Mouse (Mus musculus): ENCODE measurements around the gene Trappc6b. TPM values are rescaled to one million over a fixed set of nuclear protein-coding genes. Genes with fewer than 3 reads are reported as not detected.

The Trappc6b gene
- 67.6 and 69.9 TPM in 2 replicates for polyA plus RNA-seq (2016; fragmentation: Nextera tagmentation; extraction: Ambion mirVana)

- no peaks in the 10 kb centered on the region for H3K9me3 ChIP-seq
- H3K4me3 ChIP-seq = peak within 1 kb of the TSS; percentile 84
- H3K27ac ChIP-seq (replicated peaks) = peak within 1 kb of the TSS; percentile 96
- peaks cover 17% of the 10 kb centered on the region for H3K4me1 ChIP-seq
- H3K36me3 ChIP-seq (replicated peaks) = peaks cover 32% of the 10 kb centered on the region
- DNase-seq (ENCODE audit: low spot score) = peak; percentile 89
- whole genome bisulfite sequencing = under 1% methylated on average over 49 of the region's 49 CpGs
- no peaks in the 10 kb centered on the region for H3K27me3 ChIP-seq (replicated peaks; ENCODE audit: low read depth, poor library complexity, severe bottlenecking)
These were observed at the start of gene Trappc6b for GRCm38 (mm10) chr12:59060993-59061595. Trappc6b (minus strand) TSS chr12:59061472.

GRCm38 (mm10) chr12:59107926-59108325 is 46.7 kb upstream of the Trappc6b start:
- Histone ChIP-seq H3K27ac (replicated peaks) (no peak overlapping the region), H3K36me3 (replicated peaks) (no peaks in the 10 kb centered on the region), H3K9me3 (no peaks in the 10 kb centered on the region), H3K4me1 (no peaks in the 10 kb centered on the region), H3K27me3 (replicated peaks; ENCODE audit: low read depth, poor library complexity, severe bottlenecking) (no peaks in the 10 kb centered on the region), H3K4me3 (no peak overlapping the region)
- WGBS = 88% methylated on average over 4 of the region's 4 CpGs
- no peak for DNase-seq (ENCODE audit: low spot score)

- H3K4me3 ChIP-seq = no peak overlapping the region
- H3K27ac ChIP-seq (replicated peaks) = no peak overlapping the region
- 90% methylated on average over 5 of the region's 5 CpGs for WGBS
- H3K4me1 ChIP-seq = no peaks in the 10 kb centered on the region
- no peaks in the 10 kb centered on the region for H3K9me3 ChIP-seq
- no peaks in the 10 kb centered on the region for H3K36me3 ChIP-seq (replicated peaks)
- H3K27me3 ChIP-seq (replicated peaks; ENCODE audit: low read depth, poor library complexity, severe bottlenecking) = no peaks in the 10 kb centered on the region
- no peak for DNase-seq (ENCODE audit: low spot score)
These were observed 45.2 kb upstream of the Trappc6b start for GRCm38 (mm10) chr12:59106491-59106890.

- no peak for DNase-seq (ENCODE audit: low spot score)
- no peaks in the 10 kb centered on the region for H3K9me3 ChIP-seq
- H3K36me3 ChIP-seq (replicated peaks) = no peaks in the 10 kb centered on the region
- H3K27ac ChIP-seq (replicated peaks) = no peak overlapping the region
- no peaks in the 10 kb centered on the region for H3K4me1 ChIP-seq
- WGBS = 87% methylated on average over 6 of the region's 6 CpGs
- H3K27me3 ChIP-seq (replicated peaks; ENCODE audit: low read depth, poor library complexity, severe bottlenecking) = no peaks in the 10 kb centered on the region
- no peak overlapping the region for H3K4me3 ChIP-seq
These were observed 44.6 kb upstream of the Trappc6b start for GRCm38 (mm10) chr12:59105914-59106313.

DNA sequence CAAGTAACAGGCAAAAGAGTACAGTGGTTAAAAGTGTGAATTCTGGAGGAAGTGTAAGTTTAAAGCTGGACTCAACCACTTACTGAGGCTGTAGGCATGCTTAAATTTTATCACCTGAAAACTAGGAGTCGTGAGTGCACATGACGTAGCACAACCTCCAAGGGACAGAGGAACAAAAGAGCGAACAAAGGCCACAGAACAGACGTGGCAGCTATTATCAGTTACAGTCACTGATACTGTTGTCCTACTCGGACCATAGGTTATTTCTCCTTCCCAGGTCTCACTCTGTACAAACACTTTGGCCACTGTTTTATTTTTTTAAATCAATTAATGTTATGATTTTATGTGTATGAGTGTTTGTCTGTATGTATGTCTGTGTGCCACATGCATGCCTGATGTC is 43.5 kb upstream of the Trappc6b start:
- DNase-seq (ENCODE audit: low spot score) = no peak
- 83% methylated on average over 5 of the region's 5 CpGs for WGBS

DNA sequence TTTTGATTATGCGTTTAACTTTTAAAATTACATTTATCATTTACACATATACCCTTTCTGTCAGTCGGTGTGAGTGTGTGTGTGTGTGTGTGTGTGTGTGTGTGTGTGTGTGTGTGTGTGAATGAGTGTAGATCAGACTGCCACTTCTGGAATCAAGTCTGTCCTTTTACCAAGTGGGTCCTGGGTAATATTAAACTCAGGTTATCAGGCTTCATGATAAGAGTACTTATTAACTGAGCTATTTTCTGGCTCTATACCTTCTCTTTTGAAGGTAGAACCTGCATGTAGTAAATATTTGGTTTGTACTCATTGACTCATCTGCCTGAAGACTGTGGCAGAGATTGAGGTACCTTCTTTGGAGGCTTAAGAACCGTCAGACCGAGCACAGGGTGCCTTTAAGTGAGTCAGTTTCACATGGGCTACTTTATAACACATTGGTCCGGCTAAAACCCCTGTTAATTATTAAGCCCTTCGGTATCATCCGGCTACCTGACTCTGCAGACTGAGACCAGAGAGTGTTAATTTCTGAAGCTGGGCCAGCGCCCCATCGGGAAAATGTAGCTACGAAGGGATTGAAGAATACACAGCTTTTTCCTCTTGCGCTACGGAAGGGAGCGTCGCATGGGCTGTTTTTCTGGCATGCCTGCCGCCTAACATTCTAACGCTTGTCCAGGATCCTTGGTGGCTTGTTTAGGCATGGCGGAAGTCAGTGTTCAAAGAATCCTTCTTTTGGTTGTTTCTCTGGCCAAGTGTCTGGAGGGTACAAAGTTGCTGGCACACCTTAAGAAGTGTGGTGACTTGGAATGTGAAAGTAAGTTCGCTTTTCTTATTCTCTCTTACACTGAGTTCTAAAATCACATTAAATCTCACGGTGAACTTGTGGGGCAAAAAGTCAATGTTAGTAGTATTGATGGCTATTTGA is 34.1 kb upstream of the Trappc6b start, which contains the start of gene Mia2:
TSS of gene Mia2 (plus strand) at position 696 of the 922 bp plus-strand sequence.
- Histone ChIP-seq H3K27me3 (replicated peaks; ENCODE audit: low read depth, poor library complexity, severe bottlenecking) (no peaks in the 10 kb centered on the region), H3K36me3 (replicated peaks) (no peaks in the 10 kb centered on the region), H3K4me3 (no peak within 1 kb of the TSS), H3K4me1 (no peaks in the 10 kb centered on the region), H3K27ac (replicated peaks) (no peak within 1 kb of the TSS), H3K9me3 (no peaks in the 10 kb centered on the region)
- 85% methylated on average over 19 of the region's 19 CpGs for WGBS
- DNase-seq (ENCODE audit: low spot score) = no peak

More for the DNA sequence above, 43.5 kb upstream of the Trappc6b start:
- Histone ChIP-seq H3K36me3 (replicated peaks) (no peaks in the 10 kb centered on the region), H3K9me3 (no peaks in the 10 kb centered on the region), H3K27ac (replicated peaks) (no peak overlapping the region), H3K27me3 (replicated peaks; ENCODE audit: low read depth, poor library complexity, severe bottlenecking) (no peaks in the 10 kb centered on the region), H3K4me3 (no peak overlapping the region), H3K4me1 (no peaks in the 10 kb centered on the region)

GRCm38 (mm10) chr12:59093543-59093942 is 32.3 kb upstream of the Trappc6b start:
- WGBS = 58% methylated on average over 2 of the region's 2 CpGs
- no peak overlapping the region for H3K27ac ChIP-seq (replicated peaks)

GRCm38 (mm10) chr12:59086171-59086570 is 24.9 kb upstream of the Trappc6b start:
- no peak for DNase-seq (ENCODE audit: low spot score)
- H3K4me3 ChIP-seq = no peak overlapping the region
- WGBS = 85% methylated on average over 5 of the region's 5 CpGs
- no peak overlapping the region for H3K27ac ChIP-seq (replicated peaks)
- H3K4me1 ChIP-seq = no peaks in the 10 kb centered on the region
- H3K27me3 ChIP-seq (replicated peaks; ENCODE audit: low read depth, poor library complexity, severe bottlenecking) = no peaks in the 10 kb centered on the region
- H3K9me3 ChIP-seq = no peaks in the 10 kb centered on the region
- H3K36me3 ChIP-seq (replicated peaks) = no peaks in the 10 kb centered on the region

More at GRCm38 (mm10) chr12:59093543-59093942, 32.3 kb upstream of the Trappc6b start:
- Histone ChIP-seq H3K4me1 (no peaks in the 10 kb centered on the region), H3K27me3 (replicated peaks; ENCODE audit: low read depth, poor library complexity, severe bottlenecking) (no peaks in the 10 kb centered on the region), H3K4me3 (no peak overlapping the region), H3K9me3 (no peaks in the 10 kb centered on the region), H3K36me3 (replicated peaks) (no peaks in the 10 kb centered on the region)
- DNase-seq (ENCODE audit: low spot score) = no peak

DNA sequence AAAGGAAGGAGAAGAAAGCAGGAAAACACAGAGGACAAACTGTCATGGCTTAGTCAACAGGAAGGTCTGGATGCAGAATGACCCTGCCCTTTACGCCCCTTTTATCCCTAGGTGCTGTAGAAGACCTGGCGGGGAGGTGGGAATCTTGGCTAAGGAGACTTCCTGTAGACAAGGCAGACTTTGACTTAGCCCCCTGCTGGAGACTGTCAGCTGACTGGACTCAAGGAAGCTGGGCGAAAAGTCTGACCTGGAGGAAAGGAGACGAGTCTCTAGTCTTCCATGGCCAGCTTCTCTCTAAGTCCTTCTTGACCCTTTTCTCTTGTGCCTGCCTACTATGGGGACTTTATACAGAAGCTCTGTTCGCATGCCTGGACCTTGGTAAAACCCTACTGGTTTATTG is 23.2 kb upstream of the Trappc6b start:
- Histone ChIP-seq H3K4me3 (no peak overlapping the region), H3K9me3 (no peaks in the 10 kb centered on the region), H3K27me3 (replicated peaks; ENCODE audit: low read depth, poor library complexity, severe bottlenecking) (no peaks in the 10 kb centered on the region), H3K4me1 (no peaks in the 10 kb centered on the region), H3K36me3 (replicated peaks) (no peaks in the 10 kb centered on the region), H3K27ac (replicated peaks) (no peak overlapping the region)
- 77% methylated on average over 5 of the region's 5 CpGs for WGBS
- DNase-seq (ENCODE audit: low spot score) = no peak

GRCm38 (mm10) chr12:59080461-59080860 is 19.2 kb upstream of the Trappc6b start:
- Histone ChIP-seq H3K4me3 (no peak overlapping the region), H3K4me1 (no peaks in the 10 kb centered on the region), H3K36me3 (replicated peaks) (peaks cover under 1% of the 10 kb centered on the region; the same call in 1 of the 2 replicates), H3K27me3 (replicated peaks; ENCODE audit: low read depth, poor library complexity, severe bottlenecking) (no peaks in the 10 kb centered on the region), H3K27ac (replicated peaks) (no peak overlapping the region), H3K9me3 (no peaks in the 10 kb centered on the region)
- no peak for DNase-seq (ENCODE audit: low spot score)
- 85% methylated on average over 4 of the region's 4 CpGs for WGBS

GRCm38 (mm10) chr12:59077883-59078282 is 16.6 kb upstream of the Trappc6b start:
- no peak overlapping the region for H3K27ac ChIP-seq (replicated peaks)
- no peak for DNase-seq (ENCODE audit: low spot score)
- H3K4me1 ChIP-seq = no peaks in the 10 kb centered on the region
- peaks cover 26% of the 10 kb centered on the region for H3K36me3 ChIP-seq (replicated peaks)
- no peak overlapping the region for H3K4me3 ChIP-seq
- H3K27me3 ChIP-seq (replicated peaks; ENCODE audit: low read depth, poor library complexity, severe bottlenecking) = no peaks in the 10 kb centered on the region
- H3K9me3 ChIP-seq = no peaks in the 10 kb centered on the region
- 95% methylated on average over 3 of the region's 3 CpGs for WGBS

DNA sequence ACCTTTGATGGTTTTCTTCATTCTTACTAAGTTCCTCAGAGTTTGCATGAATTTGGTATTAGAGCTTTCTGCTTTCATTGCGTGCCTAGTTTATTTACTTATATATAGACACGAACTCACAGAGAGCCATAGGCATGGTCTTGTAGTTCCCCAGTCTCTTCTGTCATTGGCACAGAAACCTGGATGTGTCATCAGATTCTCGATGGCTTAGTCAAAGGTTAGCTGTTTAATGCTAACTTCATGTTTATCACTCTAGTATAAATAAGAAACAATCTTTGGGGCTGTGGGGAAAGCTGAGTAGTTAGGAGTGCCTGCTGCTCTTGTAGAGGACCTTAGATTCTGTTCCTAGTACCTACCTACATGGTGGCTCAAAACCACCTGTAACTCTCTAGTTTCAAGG is 15.7 kb upstream of the Trappc6b start:
- Histone ChIP-seq H3K4me3 (no peak overlapping the region), H3K27me3 (replicated peaks; ENCODE audit: low read depth, poor library complexity, severe bottlenecking) (no peaks in the 10 kb centered on the region), H3K4me1 (no peaks in the 10 kb centered on the region), H3K9me3 (no peaks in the 10 kb centered on the region), H3K36me3 (replicated peaks) (peaks cover 34% of the 10 kb centered on the region), H3K27ac (replicated peaks) (no peak overlapping the region)
- WGBS = 94% methylated on average over 3 of the region's 3 CpGs
- no peak for DNase-seq (ENCODE audit: low spot score)

GRCm38 (mm10) chr12:59074052-59074451 is 12.8 kb upstream of the Trappc6b start:
- 89% methylated on average over 3 of the region's 3 CpGs for WGBS

More at GRCm38 (mm10) chr12:59074052-59074451, 12.8 kb upstream of the Trappc6b start:
- Histone ChIP-seq H3K27ac (replicated peaks) (no peak overlapping the region), H3K4me1 (no peaks in the 10 kb centered on the region), H3K36me3 (replicated peaks) (peaks cover 64% of the 10 kb centered on the region), H3K4me3 (no peak overlapping the region), H3K27me3 (replicated peaks; ENCODE audit: low read depth, poor library complexity, severe bottlenecking) (no peaks in the 10 kb centered on the region), H3K9me3 (no peaks in the 10 kb centered on the region)
- DNase-seq (ENCODE audit: low spot score) = no peak
